Mouse (Mus musculus) midbrain, postnatal 0 days (tissue): Measurements from ENCODE around the gene Magi3. TPM values are rescaled to one million over a fixed set of nuclear protein-coding genes. Genes with fewer than 3 reads are reported as not detected.

Source experiments
- ATAC-seq: fragments of 200-750 bp; cut with Nextera tagmentation; 2 replicates; pipeline ENCODE4 v1.8.0; 2017; ENCODE audit warnings: moderate number of reproducible peaks, mild to moderate bottlenecking, moderate TSS enrichment, moderate library complexity; ENCODE audit not compliant: low FRiP score
- DNase-seq: peaks from one replicate; pipeline ENCODE4 v3.0.0-alpha.2; 2015; ENCODE audit warnings: low spot score
- H3K27ac ChIP-seq: fragments of 300-500 bp; sonication (generic); 2 replicates; pipeline ENCODE4 v1.5.1; 2014; ENCODE audit warnings: low read depth, mild to moderate bottlenecking, low read length, mixed read lengths
- H3K27me3 ChIP-seq: fragments of 300-500 bp; sonication (generic); 2 replicates; pipeline ENCODE4 v1.6.1; 2014; ENCODE audit warnings: low read length, control low read depth, mixed read lengths; ENCODE audit not compliant: insufficient read depth
- H3K36me3 ChIP-seq: fragments of 300-500 bp; sonication (generic); 2 replicates; pipeline ENCODE4 v1.6.1; 2014; ENCODE audit warnings: low read length, control low read depth, mixed read lengths; ENCODE audit not compliant: insufficient read depth
- H3K4me1 ChIP-seq: fragments of 300-500 bp; sonication (generic); 2 replicates; pipeline ENCODE4 v1.6.1; 2014; ENCODE audit warnings: mild to moderate bottlenecking, control low read depth, antibody characterized with exemption, low read length, mixed read lengths; ENCODE audit not compliant: insufficient read depth
- H3K4me2 ChIP-seq: fragments of 300-500 bp; sonication (generic); 2 replicates; pipeline ENCODE4 v1.6.1; 2014; ENCODE audit warnings: low read depth, mild to moderate bottlenecking, low read length, mixed read lengths; ENCODE audit not compliant: poor library complexity, severe bottlenecking
- H3K4me3 ChIP-seq: fragments of 300-500 bp; sonication (generic); 2 replicates; pipeline ENCODE4 v1.5.1; 2014; ENCODE audit warnings: low read depth, mild to moderate bottlenecking, low read length, moderate library complexity
- H3K9ac ChIP-seq: fragments of 300-500 bp; sonication (generic); replicated peaks from 2 replicates; pipeline ENCODE4 v1.6.1; 2014; ENCODE audit warnings: mild to moderate bottlenecking, low read length, moderate library complexity, mixed read lengths; ENCODE audit not compliant: poor library complexity, severe bottlenecking
- H3K9me3 ChIP-seq: fragments of 300-500 bp; sonication (generic); 2 replicates; pipeline ENCODE4 v1.6.1; 2016; ENCODE audit warnings: low read length, control low read depth
- CTCF ChIP-seq: IDR thresholded peaks from 2 replicates; pipeline ENCODE4 v1.5.1; 2016; ENCODE audit warnings: antibody characterized with exemption, mild to moderate bottlenecking
- WGBS: fragments of 180-500 bp; shearing (Covaris S2); extraction: QIAGEN DNeasy Blood & Tissue Kit; methylation state at CpG from one replicate; pipeline ENCODE4 v1.1.7; 2014; 5-methylcytosine and 5-hydroxymethylcytosine counted together
- polyA plus RNA-seq: library from polyadenylated mRNA; unstranded; fragments of >200 nt; fragmentation: Nextera tagmentation; extraction: Ambion mirVana; gene quantifications from 2 replicates; pipeline ENCODE4 v1.2.1, GENCODE M21; 2015
- total RNA-seq: library from RNA; depleted of rRNA; stranded (reverse); fragments of >200 nt; gene quantifications from 2 replicates; pipeline ENCODE4 v1.2.3, GENCODE M21; 2014

Magi3 gene
- total and polyA plus RNA-seq, 2 experiments from 2014 or later: 3.1 to 17.0 TPM

DNA sequence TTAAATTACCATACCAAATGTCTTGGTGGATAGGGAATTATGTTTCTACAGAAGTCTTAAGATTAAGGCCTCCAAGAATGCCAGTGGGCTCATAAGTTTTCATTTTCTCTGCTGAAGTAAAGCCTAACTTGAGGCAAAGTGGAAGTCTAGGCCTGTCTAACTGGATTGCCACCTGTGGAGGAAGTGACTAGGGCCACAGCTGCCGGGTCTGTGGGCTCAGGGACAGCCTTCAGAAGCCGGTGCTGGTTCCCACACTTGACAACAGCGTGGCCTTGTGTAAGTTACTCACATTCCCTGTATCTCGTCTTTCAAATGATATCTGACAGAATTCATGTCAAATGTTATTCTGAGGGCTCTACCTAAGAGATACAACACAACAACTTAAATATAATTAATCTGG lies 27.7 kb upstream of the Magi3 start:
- Histone ChIP-seq H3K4me2 (no peak overlapping the region), H3K27ac (no peak overlapping the region), H3K9me3 (no peaks in the 10 kb centered on the region), H3K27me3 (no peaks in the 10 kb centered on the region), H3K4me3 (no peak overlapping the region), H3K4me1 (no peaks in the 10 kb centered on the region), H3K36me3 (no peaks in the 10 kb centered on the region), H3K9ac (no peak overlapping the region)
- DNase-seq (no peak), ATAC-seq (no peak)
- no peak for TF ChIP-seq CTCF
- WGBS: 81% methylated on average over 4 of the region's 4 CpGs

DNA sequence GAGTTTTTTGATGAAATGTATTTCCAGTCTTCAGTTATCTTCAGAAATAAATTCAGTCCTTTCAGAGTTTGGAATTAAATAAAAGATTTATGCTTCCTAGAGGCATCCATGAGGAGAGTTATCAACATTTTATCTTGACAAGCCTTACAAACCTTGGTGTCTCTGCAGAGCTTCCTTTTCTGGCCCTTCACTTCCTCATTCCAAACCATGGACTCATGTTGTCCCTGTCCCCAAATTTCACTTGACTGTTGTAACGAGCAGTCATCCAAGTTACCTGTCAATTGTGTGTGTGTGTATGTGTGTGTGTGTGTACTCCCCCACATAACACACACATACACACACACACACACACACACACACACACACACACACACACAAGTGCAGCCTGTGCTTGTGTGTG lies 26.9 kb upstream of the Magi3 start:
- no peaks in the 10 kb centered on the region for H3K9me3 ChIP-seq
- H3K4me2 ChIP-seq: no peak overlapping the region
- no peaks in the 10 kb centered on the region for H3K36me3 ChIP-seq
- WGBS: 95% methylated on average over 1 of the region's 1 CpGs
- no peak overlapping the region for H3K9ac ChIP-seq
- H3K4me3 ChIP-seq: no peak overlapping the region
- no peak for TF ChIP-seq CTCF
- H3K4me1 ChIP-seq: no peaks in the 10 kb centered on the region
- DNase-seq (no peak), ATAC-seq (no peak)
- no peak overlapping the region for H3K27ac ChIP-seq
- H3K27me3 ChIP-seq: no peaks in the 10 kb centered on the region

DNA sequence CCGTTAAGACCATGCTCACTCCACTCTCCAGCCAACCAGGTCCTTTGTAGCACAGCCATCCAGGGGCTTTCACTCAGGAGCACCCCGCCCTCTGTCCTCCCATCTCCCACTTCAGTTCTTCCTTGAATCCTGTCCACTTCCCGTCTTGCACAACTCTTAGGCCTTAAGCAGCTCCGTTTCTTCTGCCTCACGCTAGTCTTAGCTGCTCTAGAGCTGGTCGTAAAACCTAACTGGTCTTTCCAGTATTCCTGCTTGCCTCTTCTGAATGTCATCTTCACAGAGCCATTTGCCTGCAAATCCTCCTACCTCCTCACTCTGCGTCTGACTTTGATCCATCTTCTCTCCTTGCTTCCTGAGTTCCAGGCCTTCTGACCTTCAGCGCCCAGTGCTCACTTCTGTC lies 24.2 kb upstream of the Magi3 start:
- Histone ChIP-seq H3K9ac (no peak overlapping the region), H3K36me3 (no peaks in the 10 kb centered on the region), H3K4me1 (no peaks in the 10 kb centered on the region), H3K27me3 (no peaks in the 10 kb centered on the region), H3K4me2 (no peak overlapping the region), H3K9me3 (no peaks in the 10 kb centered on the region), H3K4me3 (no peak overlapping the region), H3K27ac (no peak overlapping the region)
- DNase-seq (no peak), ATAC-seq (no peak)
- TF ChIP-seq CTCF: no peak
- 88% methylated on average over 8 of the region's 8 CpGs for WGBS

DNA sequence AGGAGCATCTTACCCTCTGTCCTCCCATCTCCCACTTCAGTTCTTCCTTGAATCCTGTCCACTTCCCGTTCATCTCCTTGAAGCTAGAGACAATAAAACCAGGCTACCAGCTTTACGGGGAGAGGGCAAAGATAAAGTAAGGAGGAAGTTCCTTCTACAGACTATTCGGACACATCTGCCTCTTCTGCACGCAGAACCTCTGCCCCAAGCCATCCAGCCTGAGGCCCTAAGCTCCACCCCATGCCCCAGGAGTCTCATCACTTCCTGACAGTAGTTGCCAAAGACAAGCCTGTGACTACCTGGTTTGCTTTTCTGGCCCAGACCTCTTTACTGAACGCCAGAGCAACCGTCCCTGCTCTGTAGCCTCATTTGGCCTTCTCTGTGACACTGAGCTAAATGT lies 23.8 kb upstream of the Magi3 start:
- H3K4me2 ChIP-seq: no peak overlapping the region
- no peaks in the 10 kb centered on the region for H3K36me3 ChIP-seq
- TF ChIP-seq CTCF: no peak
- DNase-seq: no peak
- no peaks in the 10 kb centered on the region for H3K9me3 ChIP-seq
- H3K4me1 ChIP-seq: no peaks in the 10 kb centered on the region
- H3K27ac ChIP-seq: no peak overlapping the region
- WGBS: 93% methylated on average over 6 of the region's 6 CpGs
- no peak overlapping the region for H3K9ac ChIP-seq
- no peak overlapping the region for H3K4me3 ChIP-seq
- ATAC-seq: no peak
- H3K27me3 ChIP-seq: no peaks in the 10 kb centered on the region

DNA sequence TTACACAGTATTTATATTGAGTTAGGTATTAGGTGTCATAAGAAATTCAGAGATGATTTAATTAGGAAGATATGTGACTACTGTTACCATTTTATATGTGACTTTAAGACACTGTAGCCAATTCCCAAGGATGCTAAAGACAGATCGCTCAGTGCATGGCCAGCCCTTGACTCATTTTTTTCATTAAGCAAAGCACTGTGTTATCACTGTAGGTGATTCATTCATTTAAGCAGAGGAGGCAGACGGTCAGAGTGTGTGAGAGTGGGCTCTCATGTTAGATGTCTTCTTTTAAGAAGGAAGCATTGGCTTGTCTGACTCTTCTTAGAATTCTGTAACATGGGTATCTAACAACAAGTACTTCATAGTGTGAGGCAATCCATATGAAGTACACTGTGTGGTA lies 19.6 kb upstream of the Magi3 start:
- no peak overlapping the region for H3K4me2 ChIP-seq
- H3K27me3 ChIP-seq: no peaks in the 10 kb centered on the region
- H3K9ac ChIP-seq: no peak overlapping the region
- DNase-seq: no peak
- 89% methylated on average over 2 of the region's 2 CpGs for WGBS
- H3K9me3 ChIP-seq: no peaks in the 10 kb centered on the region
- TF ChIP-seq CTCF: no peak
- no peaks in the 10 kb centered on the region for H3K4me1 ChIP-seq
- H3K36me3 ChIP-seq: no peaks in the 10 kb centered on the region
- ATAC-seq: no peak
- no peak overlapping the region for H3K27ac ChIP-seq
- no peak overlapping the region for H3K4me3 ChIP-seq

DNA sequence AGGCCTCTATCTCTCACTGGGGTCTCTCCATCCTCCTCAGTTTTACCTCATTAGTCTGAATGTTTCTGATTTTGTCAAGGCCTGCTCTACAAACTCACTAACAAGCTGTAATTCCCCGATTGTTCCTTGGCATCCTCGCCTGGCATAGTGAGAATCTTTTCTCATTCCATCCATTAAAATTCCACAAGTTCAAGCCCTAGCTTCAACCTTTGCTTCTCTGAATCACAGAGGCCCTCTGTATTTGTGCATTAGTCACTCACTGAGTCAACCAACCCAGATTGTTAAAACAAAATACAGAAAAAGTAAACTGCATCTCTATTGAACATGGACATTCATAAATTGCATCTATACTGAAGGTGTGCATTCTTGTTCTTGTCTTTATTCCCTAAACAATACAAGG lies 19.2 kb upstream of the Magi3 start:
- DNase-seq: no peak
- 81% methylated on average over 2 of the region's 2 CpGs for WGBS
- no peak for TF ChIP-seq CTCF
- Histone ChIP-seq H3K4me2 (no peak overlapping the region), H3K4me1 (no peaks in the 10 kb centered on the region), H3K36me3 (no peaks in the 10 kb centered on the region), H3K27me3 (no peaks in the 10 kb centered on the region), H3K4me3 (no peak overlapping the region), H3K9ac (no peak overlapping the region), H3K9me3 (no peaks in the 10 kb centered on the region), H3K27ac (no peak overlapping the region)
- no peak for ATAC-seq
